Mouse (Mus musculus) embryo, embryonic 10.5 days (tissue): ENCODE data around the gene Cdon.
"Not testable (repeated sequence)": the region's sequence is repeated elsewhere in the genome, so short reads cannot be mapped to it uniquely, and the experiment has no call there.

ENCODE experiments used
- DNase-seq: peaks from one replicate; pipeline ENCODE4 v3.0.0-alpha.2; 2015; ENCODE audit warnings: low spot score

Gene Cdon

GRCm38 (mm10) chr9:35420805-35421719, at the start of gene Cdon:
Cdon (plus strand) TSS chr9:35421128.
- DNase-seq, result peak; percentile 92

DNA sequence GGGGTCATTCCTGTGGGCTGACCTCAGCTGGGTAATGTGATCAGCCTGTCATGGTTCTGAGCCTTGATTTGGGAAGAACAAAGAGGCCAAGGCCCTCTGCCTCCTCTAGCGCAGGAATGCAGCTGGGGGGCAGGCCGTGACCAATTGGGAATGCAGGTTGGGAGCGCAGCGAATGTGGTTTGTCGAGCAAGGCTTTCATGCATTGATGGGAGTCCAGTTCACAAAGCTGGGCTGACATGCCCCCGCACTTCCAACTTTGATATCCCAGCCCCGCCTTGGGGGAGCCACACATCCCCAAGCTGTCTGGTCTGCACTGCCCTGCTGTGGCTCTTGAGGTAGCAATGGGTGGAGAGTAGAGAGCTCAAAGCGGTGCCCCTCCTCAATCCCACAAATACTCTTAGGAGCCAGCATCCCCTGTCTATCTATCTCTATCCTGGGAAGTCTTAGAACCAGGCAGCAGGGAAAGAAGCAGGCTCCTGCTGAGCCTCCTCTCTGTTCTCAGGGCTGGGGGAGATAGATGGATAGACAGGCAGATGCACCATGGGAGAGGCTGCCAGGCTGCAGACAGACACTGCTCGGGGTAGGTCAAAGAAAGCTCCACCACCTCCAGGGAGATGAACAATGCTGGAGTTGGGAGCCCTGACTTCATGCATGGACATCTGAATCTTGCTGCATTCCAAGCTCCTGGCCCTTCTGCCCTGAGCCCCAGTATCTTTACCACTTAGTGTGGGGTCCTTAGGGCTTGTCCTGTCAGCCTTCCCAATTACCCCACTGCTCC, 48.4 kb upstream of the Cdon start:
- peak; percentile 88 for DNase-seq

GRCm38 (mm10) chr9:35377916-35378315, 43.0 kb upstream of the Cdon start:
- DNase-seq, result no peak

DNA sequence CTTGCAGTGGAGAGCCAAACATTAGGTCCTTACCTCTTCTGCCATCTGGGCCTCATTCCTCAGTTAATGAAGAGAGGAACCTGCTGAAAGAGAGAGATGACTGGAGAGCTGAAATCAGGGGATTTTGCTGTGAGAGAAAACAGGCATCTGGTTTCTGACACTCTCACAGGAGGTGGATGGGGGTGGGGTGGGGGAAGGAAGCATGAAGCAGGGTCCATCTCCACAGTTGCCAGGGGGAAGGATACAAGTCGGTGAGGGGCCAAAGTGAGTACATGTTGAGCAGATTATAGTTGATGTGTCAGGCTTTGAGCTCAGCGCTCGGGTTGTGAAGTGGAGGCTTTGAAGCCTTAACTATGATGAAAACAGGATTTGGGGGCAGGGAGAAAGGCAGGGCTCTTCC, 41.9 kb upstream of the Cdon start:
- DNase-seq, result peak; percentile 59

DNA sequence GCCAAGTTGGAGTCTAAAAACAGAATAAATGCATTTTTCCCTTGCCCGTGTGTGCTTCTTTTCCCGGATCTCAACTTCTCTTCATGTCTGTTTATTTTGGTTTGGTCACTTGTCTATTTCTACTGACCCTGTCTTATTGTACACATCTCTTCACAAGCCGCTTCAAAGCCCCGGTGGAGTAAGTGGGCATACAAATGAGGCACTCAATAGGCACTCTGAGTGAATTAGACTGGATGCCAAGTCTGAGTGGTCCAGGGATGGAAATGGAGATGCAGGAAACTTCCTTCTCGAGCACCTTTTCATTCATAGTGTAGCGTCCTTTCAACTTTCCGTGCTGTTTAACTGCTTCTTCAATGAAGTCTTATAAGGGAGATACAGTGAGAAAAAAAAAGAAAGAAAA, 21.0 kb upstream of the Cdon start:
- no peak for DNase-seq

GRCm38 (mm10) chr9:35400398-35400797, 20.5 kb upstream of the Cdon start:
- no peak for DNase-seq

DNA sequence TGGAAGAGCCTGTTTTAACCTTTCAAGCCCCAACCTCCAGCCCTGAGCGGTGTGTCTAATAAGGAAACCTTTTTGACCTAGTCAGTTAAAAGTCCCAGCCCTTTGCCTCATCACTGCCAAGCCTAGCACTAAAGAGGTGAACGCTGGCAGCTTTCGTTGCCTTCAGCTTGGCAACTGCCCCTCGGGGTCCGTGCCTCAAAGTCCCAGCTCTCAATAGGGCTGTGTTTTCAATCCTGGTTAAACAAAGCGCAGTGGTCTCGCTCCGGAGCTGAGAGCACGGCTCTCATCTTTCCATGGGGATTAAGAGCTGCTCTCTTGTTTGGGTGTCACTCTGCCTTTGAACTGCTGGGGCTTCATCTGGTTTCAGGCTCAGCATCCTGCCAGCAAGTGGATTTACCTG, 20.1 kb upstream of the Cdon start:
- DNase-seq, result peak; percentile 65

- peak; percentile 28 for DNase-seq
Measured at GRCm38 (mm10) chr9:35402584-35402991, 18.3 kb upstream of the Cdon start.

DNA sequence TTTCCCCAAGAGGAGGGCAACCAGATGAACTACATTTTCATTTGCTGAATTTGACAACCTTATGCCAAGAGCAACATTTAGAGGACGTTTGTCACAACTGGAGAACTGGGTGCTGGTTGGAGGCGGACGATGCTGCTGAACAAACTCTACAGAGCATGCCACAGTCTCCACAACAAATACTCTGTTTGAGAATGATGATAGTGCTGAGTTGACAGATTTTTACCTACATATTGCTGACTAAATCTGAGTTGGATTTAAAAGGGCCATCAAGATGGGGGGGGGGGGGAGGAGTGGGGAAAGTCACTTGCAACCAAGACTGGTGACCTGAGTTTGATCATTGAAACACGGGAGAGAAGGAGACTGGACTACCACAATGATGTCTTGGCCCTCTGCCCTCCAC, 17.4 kb upstream of the Cdon start:
- no peak for DNase-seq

DNA sequence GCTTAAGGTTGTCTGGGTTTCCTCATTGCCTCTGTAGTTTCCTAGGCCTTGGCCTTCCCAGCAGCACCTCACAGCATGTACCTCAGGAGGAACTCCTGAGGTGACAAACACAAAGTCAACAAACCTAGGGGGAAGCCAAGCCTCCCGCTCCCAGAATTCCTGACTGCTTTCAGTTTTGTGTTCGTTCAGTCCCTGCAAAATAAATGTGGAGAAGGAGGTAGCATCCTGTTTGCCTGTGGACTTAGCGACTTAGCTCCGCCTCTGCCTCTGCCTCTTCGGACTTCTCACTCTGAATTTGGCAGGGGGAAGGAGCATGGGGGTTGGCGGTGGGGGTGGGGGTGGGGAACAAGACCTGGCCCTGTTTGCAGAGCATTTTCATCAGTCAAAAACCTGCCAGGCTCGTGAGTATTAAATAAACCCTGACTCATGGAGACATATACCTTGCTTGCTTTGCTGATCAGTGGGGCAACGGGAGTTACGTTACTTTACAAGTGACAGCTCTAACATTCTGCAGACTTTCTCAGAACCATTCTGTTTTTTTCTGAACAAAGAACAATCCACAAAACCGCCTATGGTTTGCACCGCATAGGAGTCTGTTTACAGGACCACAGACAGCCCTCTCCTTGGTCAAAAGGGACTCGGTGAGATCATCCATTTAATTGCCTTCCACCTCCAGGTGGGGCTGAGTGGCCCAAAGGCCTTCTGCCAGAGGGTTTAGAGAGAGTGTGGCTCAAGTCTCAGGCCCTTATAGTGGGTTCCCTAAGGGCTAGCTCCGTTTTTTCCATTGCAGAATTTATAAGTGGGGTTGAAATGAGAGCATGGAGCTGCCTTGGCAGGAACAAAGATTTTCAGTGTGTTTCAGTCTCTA, 15.7 kb upstream of the Cdon start:
- DNase-seq, result no peak

GRCm38 (mm10) chr9:35411225-35411965, 9.5 kb upstream of the Cdon start:
- DNase-seq, result no peak

DNA sequence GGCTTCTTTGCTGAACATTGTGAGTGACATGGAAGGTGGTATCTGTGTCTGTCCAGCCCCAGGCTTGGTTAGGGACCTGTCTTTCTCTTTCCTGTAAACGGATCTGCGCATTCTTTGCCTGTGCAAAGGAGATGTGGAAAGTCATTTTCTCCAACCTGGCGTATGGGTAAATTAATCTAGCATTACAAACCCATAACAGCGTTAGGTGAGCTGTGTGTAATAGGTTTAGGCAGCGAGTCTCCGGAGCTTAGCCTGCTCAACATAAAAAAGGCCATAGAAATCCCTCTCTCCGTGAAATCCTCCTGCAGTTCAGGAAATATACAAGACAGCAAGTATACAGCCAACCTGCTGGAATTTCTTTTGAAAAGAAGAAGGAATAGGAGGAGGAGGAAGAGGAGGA, 9.0 kb upstream of the Cdon start:
- no peak for DNase-seq

DNA sequence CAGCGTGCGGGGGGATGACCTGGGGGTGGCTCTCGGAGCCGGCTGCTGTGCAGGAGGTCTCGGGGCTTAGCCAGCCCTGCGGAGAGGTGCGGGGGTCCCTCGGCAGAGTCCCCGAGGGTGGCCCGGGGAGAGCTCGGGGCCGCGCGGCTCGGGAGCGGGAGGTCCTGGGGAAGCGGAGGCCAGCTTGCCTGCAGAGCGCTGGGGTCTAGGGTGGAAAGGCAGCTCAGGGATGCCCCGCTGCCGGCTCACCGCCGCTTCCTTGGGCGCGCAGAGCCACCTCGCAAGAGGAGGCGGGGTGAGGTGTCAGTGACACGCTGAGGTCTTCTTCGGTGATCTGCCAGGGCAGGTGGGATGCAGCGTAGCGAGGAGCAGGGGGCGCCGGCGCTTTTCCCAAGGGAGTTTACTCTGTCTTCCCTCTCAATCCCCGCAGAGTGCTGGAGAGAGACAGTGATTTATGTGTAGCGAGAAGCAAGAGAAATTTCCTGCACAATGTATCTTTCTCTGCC, 855 bp downstream of the Cdon start:
- peak; percentile 73 for DNase-seq

DNA sequence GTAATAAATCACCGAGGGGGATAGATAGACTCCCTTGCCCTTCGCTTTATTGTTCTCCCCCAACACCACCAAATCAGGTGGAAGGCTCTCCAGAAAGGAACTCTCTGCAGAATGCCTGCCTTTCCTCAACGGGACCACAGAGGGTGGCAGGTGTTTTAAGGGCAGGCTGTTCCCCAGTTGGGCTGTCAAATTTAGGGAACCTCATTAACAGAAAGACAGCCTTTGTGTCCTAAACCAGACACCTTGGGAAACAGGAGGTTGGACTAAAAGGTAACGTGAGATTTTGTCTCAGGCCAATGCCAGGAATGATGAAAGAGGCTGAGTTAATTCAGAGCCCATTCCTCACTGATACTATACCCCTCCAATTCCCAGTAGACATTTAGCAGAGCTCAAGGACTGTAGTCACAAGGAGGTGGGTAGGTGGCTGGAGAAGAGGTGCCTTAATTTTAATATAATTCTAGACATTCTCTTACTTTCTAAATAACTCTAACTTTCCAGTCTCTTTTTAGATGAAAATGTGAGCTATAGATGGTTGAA, 1.5 kb downstream of the Cdon start:
- no peak for DNase-seq

GRCm38 (mm10) chr9:35423265-35423664, 2.3 kb downstream of the Cdon start:
- peak; percentile 57 for DNase-seq

GRCm38 (mm10) chr9:35424671-35425070, 3.7 kb downstream of the Cdon start:
- DNase-seq, result peak; percentile 77

GRCm38 (mm10) chr9:35430476-35430875, 9.5 kb downstream of the Cdon start:
- no peak for DNase-seq

- DNase-seq, result no peak
Measured at GRCm38 (mm10) chr9:35431396-35431795, 10.5 kb downstream of the Cdon start.

GRCm38 (mm10) chr9:35432717-35433297, 11.9 kb downstream of the Cdon start:
- DNase-seq, result not testable (repeated sequence)

- DNase-seq, result no peak
Measured at GRCm38 (mm10) chr9:35434340-35434739, 13.4 kb downstream of the Cdon start.

DNA sequence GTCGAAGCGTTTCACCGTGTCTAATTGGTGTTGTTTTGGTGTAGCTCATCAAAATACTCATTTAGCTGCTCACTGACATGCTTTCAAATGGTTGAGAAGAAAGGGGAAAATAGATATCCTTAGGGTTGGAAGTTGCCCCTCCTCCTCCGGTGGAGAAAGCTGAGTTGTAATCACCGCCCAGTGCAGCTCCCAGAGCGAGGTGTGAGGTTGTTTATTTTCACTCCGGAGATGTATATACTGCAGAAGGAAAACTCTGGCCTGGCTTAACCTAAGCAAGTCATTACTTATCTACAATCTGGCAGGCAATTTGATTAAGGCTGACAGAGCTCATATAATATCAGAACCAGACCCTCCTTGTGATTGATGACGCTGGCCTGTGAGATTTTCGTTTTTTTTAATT, 14.6 kb downstream of the Cdon start:
- peak; percentile 45 for DNase-seq
